Mouse (Mus musculus): Measurements from ENCODE around the gene Akr1c14.
"Not testable (repeated sequence)": the region's sequence is repeated elsewhere in the genome, so short reads cannot be mapped to it uniquely, and the experiment has no call there.

Akr1c14 gene

DNA sequence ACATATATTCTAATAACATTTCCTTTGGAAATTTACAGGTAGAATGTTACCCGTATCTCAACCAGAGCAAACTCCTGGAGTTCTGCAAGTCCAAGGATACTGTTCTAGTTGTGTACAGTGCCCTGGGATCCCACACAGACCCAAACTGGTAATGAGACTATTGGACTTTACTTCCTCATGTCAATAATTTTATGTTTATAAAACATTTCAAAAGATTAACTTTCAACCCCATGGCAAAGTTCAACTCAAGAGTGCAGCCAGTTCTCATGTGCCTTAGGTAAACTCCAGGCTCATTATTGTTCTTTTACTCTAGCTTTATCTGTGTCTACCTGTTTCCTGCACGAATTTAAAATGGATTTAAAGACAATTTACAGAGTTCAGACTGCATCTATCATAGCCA lies at the start of gene Akr1c14:
TSS of gene Akr1c14 (plus strand) at position 293 of the 400 bp plus-strand sequence.
- DNase-seq (ENCODE audit: extremely low spot score, low read depth, low spot score) = no peak

DNA sequence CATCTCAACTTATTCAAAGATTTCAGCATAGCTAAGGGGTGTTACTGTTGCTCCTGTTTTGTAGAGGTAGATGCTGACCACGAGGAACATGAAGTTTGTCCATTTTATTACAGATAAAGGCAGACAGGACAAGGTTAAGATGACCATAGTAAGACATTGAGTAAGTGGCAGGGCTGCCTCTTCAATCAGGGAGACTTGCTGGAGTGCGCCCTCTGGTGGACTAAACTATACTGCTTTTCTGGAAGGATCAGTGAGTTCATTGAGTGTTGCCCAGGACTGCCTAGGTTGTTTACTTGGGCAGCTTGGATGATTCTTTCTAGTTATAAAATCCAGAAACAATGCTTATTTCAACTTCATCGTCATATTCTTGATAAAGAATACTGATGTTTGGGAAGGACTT lies 47.1 kb upstream of the Akr1c14 start:
- DNase-seq (ENCODE audit: extremely low spot score, low read depth, low spot score) = peak; percentile 41

DNA sequence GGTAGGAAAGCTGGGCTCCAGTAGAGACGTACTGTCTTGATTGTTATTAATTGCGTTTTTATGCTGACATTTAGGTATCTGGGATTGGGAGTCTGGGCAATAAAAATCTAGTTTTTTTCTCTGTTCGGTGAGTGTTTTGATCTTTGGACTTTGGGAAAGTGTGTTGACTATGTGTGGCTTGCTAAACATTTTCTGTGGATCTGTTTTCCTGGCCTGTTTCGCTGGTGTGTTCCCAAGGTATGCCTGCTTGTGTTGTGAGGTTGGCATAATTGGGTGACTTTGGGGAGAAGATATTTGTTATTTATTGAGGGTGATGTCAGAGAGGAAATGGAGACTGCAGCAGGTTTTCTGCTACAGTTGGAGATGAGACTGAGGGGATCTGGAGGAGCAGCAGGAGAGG lies 38.0 kb upstream of the Akr1c14 start:
- no peak for DNase-seq (ENCODE audit: extremely low spot score, low read depth, low spot score)

DNA sequence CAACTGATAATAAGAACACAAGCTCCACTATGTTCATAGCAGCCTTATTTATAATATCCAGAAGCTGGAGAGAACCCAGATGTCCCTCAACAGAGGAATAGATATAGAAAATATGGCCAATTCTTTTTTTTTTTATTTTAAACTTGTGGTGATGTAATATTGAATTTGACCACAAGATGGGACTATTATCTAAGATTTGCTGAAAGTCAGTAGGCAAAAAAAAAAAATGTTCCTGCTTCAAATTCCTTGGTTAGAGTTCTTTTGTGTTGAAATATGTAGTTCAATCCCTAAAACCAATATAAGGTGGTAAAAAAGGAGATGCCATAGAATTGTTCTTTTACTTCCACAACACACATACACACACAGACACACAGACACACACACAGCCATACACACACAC lies 35.0 kb upstream of the Akr1c14 start:
- DNase-seq (ENCODE audit: extremely low spot score, low read depth, low spot score) = no peak

DNA sequence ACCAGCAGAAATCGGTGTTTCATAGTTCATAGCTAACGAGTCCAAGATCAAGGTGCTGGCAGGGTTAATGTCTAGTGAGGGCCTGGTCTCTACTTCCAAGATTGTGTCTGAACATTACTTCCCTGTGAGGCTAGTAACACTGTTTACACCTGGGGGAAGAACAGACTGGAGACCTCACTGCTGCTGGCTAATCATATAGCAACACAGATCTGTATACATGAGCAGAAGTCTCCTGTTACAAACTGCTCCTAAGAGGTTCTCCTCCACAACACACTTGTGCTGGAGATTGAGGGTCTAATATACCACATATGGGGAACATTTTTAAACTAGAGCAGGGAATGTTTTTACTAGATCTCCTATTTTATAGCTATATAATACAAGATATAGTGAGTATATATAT lies 18.9 kb upstream of the Akr1c14 start:
- no peak for DNase-seq (ENCODE audit: extremely low spot score, low read depth, low spot score)

DNA sequence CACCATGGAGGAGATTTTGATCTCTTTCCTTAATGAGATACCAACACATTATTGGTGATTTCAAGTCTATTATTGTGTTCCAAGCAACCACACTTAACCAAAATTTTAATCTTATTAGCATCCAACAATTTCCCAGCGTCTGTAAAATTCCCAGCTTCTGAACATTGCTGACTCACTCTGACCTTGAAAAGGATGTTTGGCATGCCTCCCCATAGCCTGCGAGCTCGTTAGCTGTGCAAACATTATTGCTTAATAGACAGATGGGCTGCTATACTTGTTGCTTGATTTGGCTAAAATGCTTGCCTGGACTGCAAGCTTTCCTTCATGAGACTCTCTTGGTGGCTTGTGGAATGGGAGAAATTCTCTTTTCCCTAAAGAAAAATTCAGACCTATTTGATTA lies 16.3 kb upstream of the Akr1c14 start:
- DNase-seq (ENCODE audit: extremely low spot score, low read depth, low spot score) = no peak

DNA sequence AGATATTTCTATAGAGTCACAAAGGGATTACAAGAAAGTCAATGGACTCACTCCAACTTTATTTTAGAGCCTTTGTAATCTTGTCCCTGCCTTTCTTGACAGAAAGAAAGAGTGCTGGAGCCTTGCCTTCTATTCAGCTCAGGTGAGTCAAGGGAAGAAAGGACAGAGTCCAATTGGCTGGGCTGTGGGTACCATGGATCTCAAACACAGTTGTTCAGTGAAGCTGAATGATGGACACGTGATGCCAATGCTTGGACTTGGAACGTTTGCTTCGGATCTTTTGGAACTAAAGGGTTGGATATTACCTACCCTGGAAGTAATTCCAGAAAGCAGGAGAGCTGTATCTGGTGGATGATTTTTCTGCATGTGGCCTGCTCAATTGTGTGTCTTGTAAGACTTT lies 13.8 kb upstream of the Akr1c14 start:
- no peak for DNase-seq (ENCODE audit: extremely low spot score, low read depth, low spot score)

DNA sequence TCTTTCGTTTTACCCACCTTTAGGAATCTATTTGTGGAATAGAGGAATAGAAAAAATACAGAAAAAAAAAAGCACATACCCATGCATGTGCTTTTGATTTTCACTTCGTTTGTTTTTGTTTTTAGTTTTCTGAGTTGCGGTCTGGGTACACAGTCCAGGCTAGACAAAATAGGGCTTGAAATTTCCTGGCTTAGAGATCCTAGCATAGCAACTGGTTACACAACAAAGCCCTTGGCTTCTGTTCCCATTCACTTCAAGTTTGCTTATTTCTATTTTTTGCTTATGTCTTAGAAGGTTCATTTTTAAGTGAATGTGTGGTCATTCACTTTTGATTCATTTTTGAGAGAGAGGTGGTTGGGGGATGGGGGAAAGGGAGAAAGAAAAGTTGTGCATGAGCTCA lies 2.7 kb upstream of the Akr1c14 start:
- no peak for DNase-seq (ENCODE audit: extremely low spot score, low read depth, low spot score)

DNA sequence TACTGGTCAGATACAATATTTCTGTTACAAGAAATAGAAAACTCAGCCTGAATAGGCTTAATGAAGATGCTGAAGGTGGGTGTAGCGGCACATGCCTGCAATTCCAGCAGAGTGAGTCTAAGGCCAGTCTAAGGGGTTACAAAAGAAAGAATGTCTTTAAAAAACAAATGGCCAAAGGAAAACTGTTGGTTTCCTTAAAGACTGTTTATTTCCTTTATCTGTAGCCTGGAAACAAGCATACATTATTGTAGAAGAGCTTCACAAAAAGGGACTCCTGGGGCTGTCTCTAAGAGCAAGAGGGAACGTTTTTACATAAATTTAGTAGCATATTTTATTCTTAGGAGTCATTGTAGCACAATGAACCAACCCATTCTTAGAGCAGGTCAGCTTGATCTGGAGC lies 2.0 kb upstream of the Akr1c14 start:
- no peak for DNase-seq (ENCODE audit: extremely low spot score, low read depth, low spot score)

DNA sequence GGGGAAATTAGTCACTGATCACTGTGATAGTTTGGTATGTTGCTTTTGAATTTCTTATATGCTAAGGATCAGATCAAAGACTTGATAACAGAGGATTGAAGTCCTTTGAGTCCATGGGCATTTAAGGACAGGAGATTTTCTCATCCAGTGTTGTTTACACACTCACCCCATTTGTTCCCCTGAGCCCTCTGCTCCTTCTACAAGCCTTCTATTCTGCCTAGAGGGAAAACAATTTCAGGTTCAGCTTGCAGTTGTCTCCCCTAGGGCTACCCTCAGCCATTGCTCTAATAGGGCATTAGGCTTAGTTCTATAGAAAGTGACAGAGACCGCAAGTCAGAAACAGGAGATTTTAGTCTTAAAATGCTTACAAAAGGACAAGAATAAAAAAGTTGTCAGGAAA lies 585 bp upstream of the Akr1c14 start:
- DNase-seq (ENCODE audit: extremely low spot score, low read depth, low spot score) = no peak

DNA sequence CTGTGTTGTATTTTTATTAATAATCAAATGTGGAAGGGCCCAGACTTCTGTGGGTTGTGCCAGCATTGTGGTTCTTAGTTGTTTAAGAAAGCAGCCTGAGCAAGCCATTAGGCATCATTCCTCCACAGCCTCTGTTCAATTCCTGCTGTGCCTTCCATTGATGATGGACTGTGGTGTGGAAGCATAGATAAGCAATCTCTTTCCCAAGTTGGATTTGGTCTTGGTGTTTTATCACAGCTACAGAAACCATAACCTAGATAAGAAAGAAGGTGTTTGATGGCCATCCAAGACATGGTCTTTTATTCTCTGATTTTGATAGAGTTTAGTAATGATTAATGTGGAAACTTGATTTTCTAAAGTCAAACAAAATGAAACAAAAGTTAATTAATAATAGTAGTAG lies 844 bp downstream of the Akr1c14 start:
- DNase-seq (ENCODE audit: extremely low spot score, low read depth, low spot score) = no peak

DNA sequence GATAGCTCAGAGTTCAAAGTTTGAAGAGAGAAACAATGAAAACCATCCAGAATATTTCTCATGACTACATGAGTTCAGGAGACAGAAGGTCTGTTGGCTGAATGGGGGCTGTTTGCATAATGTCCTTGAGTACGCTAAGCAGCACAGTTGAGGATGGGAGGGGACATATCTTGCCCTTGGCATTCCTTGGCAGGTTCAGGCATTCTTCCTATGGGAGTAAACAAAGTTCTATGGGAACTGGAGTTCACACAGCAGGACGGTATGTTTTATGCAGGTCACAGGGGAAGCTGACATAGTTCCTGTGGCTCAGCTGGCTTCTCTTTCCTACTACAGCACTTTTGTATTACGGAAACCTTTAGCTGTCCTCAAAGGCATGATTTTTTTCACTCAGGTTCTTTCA lies 6.6 kb downstream of the Akr1c14 start:
- no peak for DNase-seq (ENCODE audit: extremely low spot score, low read depth, low spot score)

DNA sequence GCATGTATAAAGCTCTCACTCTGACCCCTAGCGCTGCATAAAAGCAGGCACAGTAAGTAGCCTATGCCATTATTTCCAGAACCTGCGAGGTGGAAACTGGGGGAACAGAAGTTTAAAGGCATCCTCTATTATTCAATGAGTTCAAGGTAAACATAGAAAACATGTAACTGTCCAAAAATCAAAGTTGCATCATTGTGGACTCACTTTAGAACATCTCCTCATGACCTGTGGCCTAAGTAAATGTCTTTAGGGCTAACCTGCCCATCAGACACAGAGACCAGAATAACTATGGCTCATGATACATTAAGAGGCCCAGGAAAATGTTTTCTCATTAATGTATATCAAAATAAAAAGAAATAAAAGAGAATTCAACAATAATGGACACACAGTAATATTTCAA lies 7.4 kb downstream of the Akr1c14 start:
- no peak for DNase-seq (ENCODE audit: extremely low spot score, low read depth, low spot score)

DNA sequence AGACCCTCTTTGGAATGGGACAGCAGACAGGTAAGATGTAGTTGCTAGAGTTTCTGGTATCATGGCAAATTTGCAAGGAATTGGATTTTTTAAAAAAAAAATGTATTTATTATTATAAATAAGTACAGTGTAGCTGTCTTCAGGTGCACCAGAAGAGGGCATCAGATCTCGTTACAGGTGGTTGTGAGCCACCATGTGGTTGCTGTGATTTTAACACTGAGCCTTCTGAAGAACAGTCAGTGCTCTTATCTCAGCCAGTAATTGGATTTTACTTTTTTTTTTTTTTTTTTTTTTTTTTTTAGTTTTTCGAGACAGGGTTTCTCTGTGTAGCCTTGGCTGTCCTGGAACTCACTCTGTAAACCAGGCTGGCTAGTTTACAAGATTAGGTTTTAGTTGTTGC lies 9.4 kb downstream of the Akr1c14 start:
- DNase-seq (ENCODE audit: extremely low spot score, low read depth, low spot score) = not testable (repeated sequence)

DNA sequence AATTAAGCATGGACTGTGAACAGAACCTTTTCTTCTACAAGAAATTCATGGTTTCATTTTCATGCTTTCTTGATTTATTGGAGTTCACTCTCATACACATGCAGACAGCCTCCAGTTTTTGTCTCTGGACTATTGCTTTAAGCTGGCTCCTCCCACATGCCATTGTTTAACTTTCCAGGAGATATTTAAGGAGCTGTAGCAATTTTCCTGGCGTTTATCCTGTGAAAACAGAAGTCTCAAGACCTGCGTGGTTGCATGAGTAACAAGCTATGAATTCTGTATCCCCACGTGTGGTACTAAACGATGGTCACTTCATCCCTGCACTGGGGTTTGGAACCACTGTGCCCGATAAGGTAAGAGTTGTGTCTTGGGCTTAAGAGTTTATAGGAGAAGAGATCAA lies 10.6 kb downstream of the Akr1c14 start:
- no peak for DNase-seq (ENCODE audit: extremely low spot score, low read depth, low spot score)

DNA sequence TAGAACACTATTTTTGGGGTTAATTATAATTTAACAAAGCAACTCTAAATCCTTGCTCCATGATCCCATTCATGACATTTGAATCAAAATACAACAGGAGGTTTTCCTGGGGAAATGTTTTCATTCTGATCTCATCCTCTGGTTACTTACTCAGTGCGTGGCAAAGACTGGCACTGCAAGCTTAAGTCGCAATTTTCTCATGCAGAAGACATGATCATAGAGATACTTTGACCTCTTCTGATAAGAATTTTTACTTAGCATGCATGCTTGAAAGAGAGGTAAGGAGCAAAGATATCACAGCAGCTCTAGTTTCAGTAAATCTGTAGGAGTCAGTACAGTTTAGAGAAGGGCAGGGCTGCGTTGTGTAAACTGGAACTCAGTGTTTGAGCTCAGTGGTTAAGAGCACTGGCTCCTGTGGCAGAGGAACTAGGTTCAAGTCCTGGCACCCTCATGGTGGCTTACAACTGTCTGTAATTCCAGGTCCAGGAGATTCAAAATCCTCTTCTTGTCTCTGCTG lies 11.5 kb downstream of the Akr1c14 start:
- no peak for DNase-seq (ENCODE audit: extremely low spot score, low read depth, low spot score)

DNA sequence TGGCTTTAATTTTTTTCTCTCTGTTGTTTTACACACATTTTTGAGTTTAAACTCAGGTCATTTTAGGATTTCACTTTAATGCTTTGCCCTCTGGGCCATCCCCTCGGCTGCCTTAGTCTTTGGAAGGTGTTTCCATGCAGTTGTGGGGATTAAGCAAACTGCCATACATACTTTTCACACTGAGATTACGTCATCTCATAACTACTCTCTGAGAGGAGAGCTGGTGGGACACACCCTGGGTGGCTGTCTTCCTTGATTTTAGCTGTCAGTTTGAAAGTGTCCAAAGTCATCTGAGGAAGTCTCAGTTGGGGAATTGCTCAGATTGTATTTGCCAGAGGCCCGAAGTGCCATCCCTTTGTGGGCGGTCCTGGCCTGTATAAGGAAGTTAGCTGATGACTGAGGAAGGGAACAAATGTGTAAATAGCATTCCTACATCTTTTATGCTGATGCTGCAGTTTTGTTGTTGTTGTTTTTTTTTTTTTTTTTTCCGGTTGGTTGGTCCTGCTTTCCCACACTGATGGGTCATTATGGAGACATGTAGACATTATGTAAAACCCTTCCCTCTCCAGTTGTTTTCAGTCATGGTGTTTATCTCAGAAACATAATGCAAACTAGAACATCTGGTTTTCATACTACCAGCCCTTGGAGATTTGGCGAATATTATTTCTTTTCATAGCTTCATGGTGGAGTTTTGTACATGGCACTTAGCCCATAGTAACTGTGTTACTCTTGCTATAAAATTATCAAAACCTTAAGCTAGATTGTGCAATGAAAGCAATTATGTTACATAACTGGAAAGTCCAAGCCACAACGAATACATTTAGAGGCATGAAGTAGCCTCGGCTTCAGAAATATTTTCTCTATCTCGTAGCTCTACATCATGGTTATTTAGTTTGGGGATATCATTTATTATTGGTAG lies 28.0 kb downstream of the Akr1c14 start:
- no peak for DNase-seq (ENCODE audit: extremely low spot score, low read depth, low spot score)

DNA sequence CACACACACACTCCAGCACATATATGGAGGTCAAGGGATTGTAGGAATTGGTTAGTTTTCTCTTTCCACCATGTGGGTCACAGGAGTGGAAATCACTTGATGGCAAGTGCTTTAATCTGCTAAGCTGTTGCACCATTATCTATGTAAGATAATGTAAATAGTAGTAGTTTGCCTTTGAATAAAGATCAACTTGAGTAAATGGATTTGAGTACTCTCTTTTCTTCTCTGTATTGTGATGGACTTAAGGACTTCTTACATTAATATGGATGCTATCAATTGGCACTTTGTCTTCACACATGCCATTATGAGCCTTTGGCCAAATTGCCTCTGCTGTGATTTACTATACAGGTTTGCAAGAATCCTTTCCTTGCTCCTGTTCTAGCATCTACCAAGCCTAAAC lies 31.1 kb downstream of the Akr1c14 start:
- no peak for DNase-seq (ENCODE audit: extremely low spot score, low read depth, low spot score)

DNA sequence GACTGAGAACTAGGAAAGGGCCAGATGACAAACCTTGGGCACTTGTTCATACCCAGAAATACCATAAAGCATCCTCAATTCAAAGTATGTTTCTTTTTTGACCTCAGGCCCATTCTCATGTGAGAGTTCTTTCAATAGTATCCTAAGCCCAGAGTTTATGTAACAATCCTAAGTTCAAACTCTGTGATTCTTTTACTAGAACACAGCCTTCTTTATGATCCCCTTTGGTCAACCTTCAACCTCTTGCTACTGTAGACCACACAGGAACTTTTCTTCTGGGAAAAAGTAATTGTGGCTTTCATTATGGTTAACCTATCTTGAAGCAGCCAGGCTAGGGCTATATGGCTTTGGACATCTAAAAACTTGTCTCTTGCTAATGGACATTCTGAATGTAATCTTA lies 52.9 kb downstream of the Akr1c14 start:
- DNase-seq (ENCODE audit: extremely low spot score, low read depth, low spot score) = no peak

DNA sequence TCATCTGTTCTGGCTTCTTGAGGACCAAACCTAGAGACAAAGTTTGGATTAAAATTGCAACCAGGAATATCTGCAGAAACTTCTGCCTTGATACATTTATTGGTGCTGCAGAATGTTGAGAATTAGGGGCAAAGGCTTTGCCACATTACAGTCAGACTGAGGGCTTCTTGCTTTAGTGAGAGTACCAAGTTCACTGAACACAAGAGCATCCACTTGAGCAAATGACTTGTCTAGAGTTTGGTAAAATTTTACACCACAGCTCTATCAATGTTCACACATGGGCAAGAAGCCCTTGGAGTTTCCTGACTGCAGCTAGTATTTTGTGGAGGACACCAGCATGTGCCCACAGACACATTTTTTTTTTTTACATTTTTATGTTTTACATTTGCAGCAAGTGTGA lies 53.9 kb downstream of the Akr1c14 start:
- DNase-seq (ENCODE audit: extremely low spot score, low read depth, low spot score) = no peak

DNA sequence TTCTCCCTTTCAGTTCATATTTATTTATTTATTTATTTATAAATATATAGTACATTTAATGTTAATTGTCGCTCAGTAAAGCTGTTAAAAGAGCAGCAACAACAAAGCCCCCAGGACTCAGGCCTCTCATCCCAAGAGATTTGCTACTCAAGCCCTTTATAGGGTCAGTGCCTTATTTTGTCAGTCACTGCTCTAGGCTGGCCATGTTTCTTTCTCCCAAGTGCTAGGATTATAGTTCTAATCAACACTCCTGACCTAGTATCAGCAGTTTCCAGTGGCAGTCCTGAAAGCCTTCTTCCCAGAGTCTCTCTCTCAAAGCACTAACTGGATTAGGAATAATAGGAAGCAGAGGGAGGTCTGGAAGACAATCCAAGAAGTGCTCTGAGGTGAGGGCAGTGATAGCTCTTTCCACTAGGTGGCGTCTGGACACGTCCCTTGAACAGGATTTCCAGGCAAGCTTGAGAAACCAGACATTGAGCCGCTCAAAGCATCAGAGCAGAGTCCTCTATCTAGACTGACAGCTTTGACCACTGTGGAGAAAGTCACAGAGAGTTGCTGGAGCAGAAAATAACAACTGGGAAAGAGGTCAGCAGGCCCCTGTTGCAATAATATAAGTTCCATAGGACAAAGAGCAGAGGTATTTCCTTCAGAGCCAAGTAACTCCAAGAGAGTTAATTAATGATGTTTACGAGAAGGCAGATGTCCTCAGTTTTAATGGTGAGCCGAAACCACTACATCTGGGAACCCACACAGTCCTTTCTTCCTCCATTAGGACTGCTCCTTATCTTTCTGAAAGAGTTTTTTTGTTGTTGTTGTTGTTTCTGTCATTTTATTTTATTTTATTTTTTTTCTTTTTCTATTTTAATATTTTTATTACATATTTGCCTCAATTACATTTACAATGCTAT lies 61.7 kb downstream of the Akr1c14 start:
- DNase-seq (ENCODE audit: extremely low spot score, low read depth, low spot score) = peak; percentile 50

All from hindlimb bud, embryonic 11.5 days (tissue).